Mouse (Mus musculus): ENCODE results near the gene 1700024P04Rik. TPM values are rescaled to one million over a fixed set of nuclear protein-coding genes. Genes with fewer than 3 reads are reported as not detected.

1700024P04Rik gene
- polyA plus RNA-seq, 1 experiment from 2014 or later, result not detected

DNA sequence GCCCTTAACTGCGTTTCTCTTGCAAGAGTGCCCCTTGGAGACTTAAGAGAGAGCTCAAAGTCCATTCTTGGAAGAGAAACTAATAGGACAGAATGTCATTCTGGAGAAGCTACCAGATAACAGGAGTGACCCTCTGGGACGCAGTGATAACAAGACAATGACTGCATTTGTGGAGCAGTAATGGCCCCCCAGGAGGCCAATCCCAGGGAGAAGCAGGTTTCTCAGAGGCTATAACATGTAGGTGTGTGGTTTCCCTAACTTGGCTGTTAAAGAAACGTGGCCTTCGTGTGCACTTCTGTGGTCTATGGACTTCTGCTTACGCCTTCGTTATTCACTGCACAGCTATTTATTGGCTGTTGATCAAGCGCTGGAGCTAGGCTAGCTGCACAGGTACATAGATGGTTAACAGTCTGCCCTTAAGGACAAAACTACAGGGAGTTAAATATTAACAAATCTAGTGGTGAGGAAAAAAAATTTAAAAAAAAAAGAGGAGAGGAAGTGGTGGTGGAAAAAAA is 42.5 kb downstream of the 1700024P04Rik start:
- H3K27ac ChIP-seq (ENCODE audit: low read depth, low read length), result no peak overlapping the region; the same call in 1 of the 2 replicates
- 49% methylated on average over 7 of the region's 7 CpGs for WGBS
- ATAC-seq (replicated peaks; ENCODE audit: low FRiP score), result peak; percentile 68

DNA sequence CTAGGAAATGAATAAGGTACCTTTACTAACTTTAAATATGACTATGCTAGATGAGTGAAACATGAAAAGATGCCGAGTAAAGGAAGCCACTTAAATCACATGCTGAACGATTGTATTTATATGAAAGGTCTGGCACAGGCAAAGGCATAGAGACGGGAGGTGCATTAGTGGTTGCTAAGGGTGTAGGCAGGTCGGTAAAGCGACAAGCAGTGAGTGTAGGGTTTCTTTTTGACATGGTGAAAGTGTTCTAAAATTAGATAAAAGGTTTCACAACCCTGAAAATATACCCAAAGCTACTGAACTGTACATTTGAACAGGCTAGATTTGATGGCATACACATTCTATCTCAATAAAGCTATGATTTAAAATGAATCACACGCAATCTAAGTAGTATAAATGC is 47.3 kb downstream of the 1700024P04Rik start:
- no peak for ATAC-seq (replicated peaks; ENCODE audit: low FRiP score)
- no peaks in the 10 kb centered on the region for H3K9me3 ChIP-seq (ENCODE audit: control insufficient read depth, low read length)
- H3K4me1 ChIP-seq (replicated peaks; ENCODE audit: control insufficient read depth, insufficient read depth, low read length), result peaks cover 4% of the 10 kb centered on the region; the same call in 1 of the 2 replicates
- H3K4me3 ChIP-seq (ENCODE audit: low read depth, low read length), result no peak overlapping the region
- H3K4me2 ChIP-seq, result no peak overlapping the region
- H3K36me3 ChIP-seq (ENCODE audit: control insufficient read depth, insufficient read depth, low read length), result no peaks in the 10 kb centered on the region
- 76% methylated on average over 6 of the region's 6 CpGs for WGBS
- no peak for DNase-seq (ENCODE audit: low spot score)
- no peaks in the 10 kb centered on the region for H3K27me3 ChIP-seq (replicated peaks; ENCODE audit: control insufficient read depth, insufficient read depth, low read length)
- H3K9ac ChIP-seq (ENCODE audit: low read depth, low read length), result no peak overlapping the region
- H3K27ac ChIP-seq (ENCODE audit: low read depth, low read length), result no peak overlapping the region

More for the DNA sequence above, 42.5 kb downstream of the 1700024P04Rik start:
- no peak overlapping the region for H3K4me3 ChIP-seq (ENCODE audit: low read depth, low read length)
- no peaks in the 10 kb centered on the region for H3K9me3 ChIP-seq (ENCODE audit: control insufficient read depth, low read length)
- peaks cover 8% of the 10 kb centered on the region for H3K4me1 ChIP-seq (replicated peaks; ENCODE audit: control insufficient read depth, insufficient read depth, low read length)
- no peak for DNase-seq (ENCODE audit: low spot score)
- H3K4me2 ChIP-seq, result peak overlapping the region; percentile 39
- H3K9ac ChIP-seq (ENCODE audit: low read depth, low read length), result no peak overlapping the region
- H3K27me3 ChIP-seq (replicated peaks; ENCODE audit: control insufficient read depth, insufficient read depth, low read length), result no peaks in the 10 kb centered on the region
- H3K36me3 ChIP-seq (ENCODE audit: control insufficient read depth, insufficient read depth, low read length), result no peaks in the 10 kb centered on the region

Other genes starting within 250 kb of the 1700024P04Rik start
- gene Fcho2, start 169.1 kb downstream of the 1700024P04Rik start, polyA plus RNA-seq (2014; fragmentation: Nextera tagmentation; extraction: Ambion mirVana), result 23.7 and 25.3 TPM in 2 replicates
- 32.2 and 34.9 TPM in 2 replicates for gene Tnpo1, start 58.2 kb downstream of the 1700024P04Rik start, polyA plus RNA-seq (2014; fragmentation: Nextera tagmentation; extraction: Ambion mirVana)
- gene Zfp366, start 200.3 kb upstream of the 1700024P04Rik start, polyA plus RNA-seq (2014; fragmentation: Nextera tagmentation; extraction: Ambion mirVana), result 0.51 and 0.69 TPM in 2 replicates